Mouse (Mus musculus) c-Kit-positive CD71-positive TER-119-positive erythroid progenitor cells, embryonic 14.5 days (primary cell): ENCODE results near the gene Pus7l.

Experiments used
- DNase-seq: peaks from one replicate; pipeline ENCODE4 v3.0.0-alpha.2; 2013; ENCODE audit warnings: low spot score

Gene Pus7l

GRCm38 (mm10) chr15:94543409-94544051, at the start of gene Pus7l, which contains the start of gene Irak4:
Gene Pus7l (minus strand): TSS chr15:94543547.
Gene Irak4 (plus strand): TSS chr15:94543643.
- peak; percentile 92 for DNase-seq

- no peak for DNase-seq
Observed at GRCm38 (mm10) chr15:94591356-94591755, 48.0 kb upstream of the Pus7l start.

- DNase-seq = no peak
Observed at GRCm38 (mm10) chr15:94590083-94590482, 46.7 kb upstream of the Pus7l start.

GRCm38 (mm10) chr15:94589219-94590075, 46.1 kb upstream of the Pus7l start, which contains the start of gene Twf1:
Gene Twf1 (minus strand): TSS chr15:94589889.
- DNase-seq = peak; percentile 96

GRCm38 (mm10) chr15:94587826-94588715, 44.7 kb upstream of the Pus7l start:
- DNase-seq = peak; percentile 8

GRCm38 (mm10) chr15:94584738-94585137, 41.4 kb upstream of the Pus7l start:
- no peak for DNase-seq

GRCm38 (mm10) chr15:94583153-94583552, 39.8 kb upstream of the Pus7l start:
- no peak for DNase-seq

- DNase-seq = no peak
Observed at GRCm38 (mm10) chr15:94582000-94582593, 38.8 kb upstream of the Pus7l start.

- DNase-seq = no peak
Observed at GRCm38 (mm10) chr15:94574566-94575268, 31.4 kb upstream of the Pus7l start.

GRCm38 (mm10) chr15:94572746-94573145, 29.4 kb upstream of the Pus7l start:
- no peak for DNase-seq

- no peak for DNase-seq
Observed at GRCm38 (mm10) chr15:94571501-94571900, 28.2 kb upstream of the Pus7l start.

- DNase-seq = no peak
Observed at GRCm38 (mm10) chr15:94568496-94569182, 25.3 kb upstream of the Pus7l start.

GRCm38 (mm10) chr15:94565854-94566253, 22.5 kb upstream of the Pus7l start:
- no peak for DNase-seq

GRCm38 (mm10) chr15:94564909-94565308, 21.6 kb upstream of the Pus7l start:
- no peak for DNase-seq

GRCm38 (mm10) chr15:94558895-94559656, 15.7 kb upstream of the Pus7l start:
- no peak for DNase-seq

GRCm38 (mm10) chr15:94557442-94557841, 14.1 kb upstream of the Pus7l start:
- DNase-seq = peak; percentile 70

- DNase-seq = no peak
Observed at GRCm38 (mm10) chr15:94553536-94553935, 10.2 kb upstream of the Pus7l start.

- no peak for DNase-seq
Observed at GRCm38 (mm10) chr15:94544844-94545243, 1.5 kb upstream of the Pus7l start.

- no peak for DNase-seq
Observed at GRCm38 (mm10) chr15:94544052-94544636, 797 bp upstream of the Pus7l start.
